Mouse (Mus musculus): ENCODE measurements around the gene Rnf220.

DNA sequence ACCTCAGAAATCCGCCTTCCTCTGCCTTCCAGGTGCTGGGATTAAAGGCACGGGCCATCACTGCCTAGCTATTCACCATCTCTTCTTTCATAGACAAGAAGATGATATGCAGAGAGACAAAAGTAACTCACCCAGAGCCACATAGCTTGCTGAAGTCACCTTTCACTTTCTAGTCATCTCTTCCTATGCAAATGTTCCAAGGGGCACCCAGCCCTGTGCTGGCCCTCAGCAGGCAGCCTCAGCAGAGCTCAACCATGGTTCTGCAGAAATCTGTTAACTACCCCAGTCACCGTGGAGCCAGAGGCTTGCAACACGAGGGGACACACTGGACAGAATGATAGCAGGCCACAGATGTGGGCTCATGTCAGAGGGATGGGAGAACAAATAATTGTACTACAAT, 20.1 kb downstream of the Rnf220 start:
- TF ChIP-seq GATA1 (IDR thresholded peaks at IDR 0.05; ENCODE audit: borderline replicate concordance, low read length), result no peak
- no peak for TF ChIP-seq FLI1 (IDR thresholded peaks at IDR 0.05; ENCODE audit: low read length)

Measured in megakaryocyte, embryonic 14.5 days (primary cell).